ENCODE assay signal across 8 mouse cellular contexts in genomic region chr16:30971950-30972541, GRCm38 (mm10).
DNase-seq lines count a peak whose midpoint lies in the region; ATAC-seq lines count a peak whose summit lies in the region.

No protein-coding gene starts in this region.

- peak; percentile 64 for ATAC-seq in megakaryocyte progenitor cell, adult 5-6 weeks (replicated peaks; ENCODE audit: poor library complexity)
- no peak for ATAC-seq in forebrain, embryonic 15.5 days (replicated peaks)

- no peaks in the 10 kb centered on the region for H3K36me3 ChIP-seq in forebrain, embryonic 10.5 days (replicated peaks)
- no peaks in the 10 kb centered on the region for H3K36me3 ChIP-seq in forebrain, embryonic 15.5 days

- H3K27ac ChIP-seq in brown adipose tissue, adult 24 weeks (replicated peaks; ENCODE audit: low read depth, low read length), result peak overlapping the region; percentile 38
- no peak overlapping the region for H3K27ac ChIP-seq in forebrain, embryonic 10.5 days
- no peak overlapping the region for H3K27ac ChIP-seq in forebrain, embryonic 15.5 days (replicated peaks)

- H3K9me3 ChIP-seq in forebrain, embryonic 10.5 days, result no peaks in the 10 kb centered on the region
- no peaks in the 10 kb centered on the region for H3K9me3 ChIP-seq in forebrain, embryonic 15.5 days

- H3K4me3 ChIP-seq in brown adipose tissue, adult 24 weeks (ENCODE audit: insufficient read depth, low read depth, low read length), result no peak overlapping the region
- H3K4me3 ChIP-seq in forebrain, embryonic 10.5 days, result no peak overlapping the region
- no peak overlapping the region for H3K4me3 ChIP-seq in forebrain, embryonic 15.5 days

- H3K4me2 ChIP-seq in forebrain, embryonic 15.5 days (replicated peaks), result no peak overlapping the region

- DNase-seq in left cerebral cortex, adult 9 months (ENCODE audit: low spot score in 2 of 2), result peak; percentile 55 to 59
- no peak for DNase-seq in left cerebral cortex, adult 11 months (ENCODE audit: low spot score)
- peak; percentile 57 to 81 for DNase-seq in kidney, postnatal 25 days
- DNase-seq in forebrain, embryonic 10.5 days (ENCODE audit: extremely low spot score, low spot score), result no peak
- no peak for DNase-seq in adrenal gland, adult 18-20 months (ENCODE audit: low spot score in 2 of 2)

- H3K9ac ChIP-seq in forebrain, embryonic 15.5 days (replicated peaks), result no peak overlapping the region

- H3K27me3 ChIP-seq in forebrain, embryonic 10.5 days (ENCODE audit: poor library complexity, severe bottlenecking), result no peaks in the 10 kb centered on the region
- H3K27me3 ChIP-seq in forebrain, embryonic 15.5 days, result no peaks in the 10 kb centered on the region

- WGBS in forebrain, embryonic 10.5 days, result 88% methylated on average over 18 of the region's 18 CpGs
- WGBS in forebrain, embryonic 15.5 days, result 91% methylated on average over 18 of the region's 18 CpGs

- H3K4me1 ChIP-seq in brown adipose tissue, adult 24 weeks (ENCODE audit: control insufficient read depth, insufficient read depth, insufficient read length, low read length), result peaks cover 15% of the 10 kb centered on the region
- H3K4me1 ChIP-seq in forebrain, embryonic 10.5 days, result peaks cover 20% of the 10 kb centered on the region
- H3K4me1 ChIP-seq in forebrain, embryonic 15.5 days, result peaks cover 10% of the 10 kb centered on the region

Comparison
In these comparisons a context has a peak if more than half of its experiments do, and no peak if none do; other contexts are left out.
1. DNase-seq: peak in left cerebral cortex, adult 9 months (2 of 2) and kidney, postnatal 25 days (2 of 2); none in left cerebral cortex, adult 11 months (single experiment), forebrain, embryonic 10.5 days (single experiment) and adrenal gland, adult 18-20 months (0 of 2).